Mouse (Mus musculus) urinary bladder, adult 2 months (tissue): Measurements from ENCODE around the gene Gm10775. TPM values are rescaled to one million over a fixed set of nuclear protein-coding genes. Genes with fewer than 3 reads are reported as not detected.

ENCODE experiments used
- DNase-seq: peaks from one replicate; pipeline ENCODE4 v3.0.0; 2022; ENCODE audit warnings: low spot score
- polyA plus RNA-seq: library from polyadenylated mRNA; depleted of rRNA; stranded (reverse); fragments of >200 nt; gene quantifications from 2 replicates; pipeline ENCODE4 v1.2.3, GENCODE M21; 2012; rRNA removed

Gene Gm10775
- 0.07 and 0.08 TPM in 2 replicates for polyA plus RNA-seq

DNA sequence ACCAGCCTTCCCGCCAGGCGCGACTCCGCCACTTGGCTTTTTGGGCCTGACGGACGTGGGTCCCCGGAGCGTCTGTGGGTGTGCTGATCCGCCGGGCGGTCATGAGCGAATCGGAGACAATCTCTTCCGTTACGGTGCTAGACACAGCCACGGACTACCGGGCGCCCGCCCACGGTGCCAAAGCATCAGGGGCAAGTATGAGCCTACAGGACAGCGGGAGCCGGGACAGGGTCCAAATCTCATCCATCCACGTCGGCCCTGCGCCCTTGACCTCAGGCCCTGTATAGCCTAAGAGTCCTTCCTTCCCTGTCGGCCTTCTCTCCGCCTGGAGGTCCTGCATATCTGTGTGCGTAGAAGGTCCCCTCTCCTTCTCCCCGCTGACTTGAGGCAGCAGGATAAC, at the start of gene Gm10775:
TSS of gene Gm10775 (plus strand) at position 301 of the 400 bp plus-strand sequence.
- no peak for DNase-seq

DNA sequence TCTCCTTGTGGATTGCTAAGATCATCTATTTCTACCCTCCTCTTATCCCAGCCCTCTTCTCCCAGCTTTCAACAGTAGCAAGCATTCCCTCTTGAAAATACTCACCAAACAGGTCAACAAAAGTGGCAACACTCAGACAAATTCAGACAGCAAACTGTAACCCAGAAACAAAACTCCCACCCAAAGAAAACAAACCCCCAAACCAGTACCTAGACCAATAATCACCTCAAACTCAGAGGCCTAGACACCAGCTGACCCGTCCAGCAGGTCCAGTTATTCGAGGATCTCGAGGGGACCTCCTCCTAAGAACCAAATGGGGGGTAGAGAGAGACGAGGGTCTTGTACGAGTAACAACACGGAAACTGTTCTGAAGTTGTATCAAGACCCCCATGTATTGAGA, 33.4 kb upstream of the Gm10775 start:
- no peak for DNase-seq

DNA sequence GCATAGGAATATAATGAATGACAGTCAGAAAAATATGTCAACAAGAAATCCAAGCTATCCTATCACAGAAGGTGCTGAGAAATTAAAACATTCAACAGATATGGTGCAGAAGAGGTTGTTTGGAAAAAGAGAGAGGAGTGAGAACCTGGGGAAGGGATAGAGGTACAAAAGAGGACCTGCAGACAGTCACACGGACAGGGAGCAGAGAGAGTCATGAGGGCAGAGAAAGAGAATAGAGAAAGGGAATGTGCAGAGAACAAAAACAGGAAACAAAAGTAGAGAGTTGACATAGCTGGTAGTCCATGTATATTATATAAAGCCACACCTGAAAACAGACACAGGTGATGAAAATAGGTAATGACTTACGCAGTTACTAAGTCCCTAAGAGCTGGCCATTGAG, 32.7 kb upstream of the Gm10775 start:
- DNase-seq = no peak

DNA sequence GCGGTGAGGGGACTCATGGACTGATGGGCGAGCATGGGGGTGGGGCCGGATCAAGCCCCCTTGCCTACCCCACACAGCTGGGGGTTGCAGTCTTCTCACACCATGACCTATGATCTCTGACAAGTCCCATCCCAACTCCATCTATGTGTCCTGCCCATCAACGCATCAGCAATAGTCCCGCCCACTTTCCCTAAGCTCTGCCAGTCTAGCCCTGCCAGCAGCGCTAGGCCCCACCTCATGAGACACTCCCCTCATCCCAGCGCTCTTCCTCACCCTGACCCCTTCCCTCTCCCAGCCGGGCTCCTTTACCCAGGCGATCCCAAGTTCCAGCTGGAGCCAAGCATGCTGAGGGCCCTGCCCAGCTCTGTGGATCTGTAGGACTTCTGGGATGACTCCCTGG, 22.1 kb upstream of the Gm10775 start:
- no peak for DNase-seq

DNA sequence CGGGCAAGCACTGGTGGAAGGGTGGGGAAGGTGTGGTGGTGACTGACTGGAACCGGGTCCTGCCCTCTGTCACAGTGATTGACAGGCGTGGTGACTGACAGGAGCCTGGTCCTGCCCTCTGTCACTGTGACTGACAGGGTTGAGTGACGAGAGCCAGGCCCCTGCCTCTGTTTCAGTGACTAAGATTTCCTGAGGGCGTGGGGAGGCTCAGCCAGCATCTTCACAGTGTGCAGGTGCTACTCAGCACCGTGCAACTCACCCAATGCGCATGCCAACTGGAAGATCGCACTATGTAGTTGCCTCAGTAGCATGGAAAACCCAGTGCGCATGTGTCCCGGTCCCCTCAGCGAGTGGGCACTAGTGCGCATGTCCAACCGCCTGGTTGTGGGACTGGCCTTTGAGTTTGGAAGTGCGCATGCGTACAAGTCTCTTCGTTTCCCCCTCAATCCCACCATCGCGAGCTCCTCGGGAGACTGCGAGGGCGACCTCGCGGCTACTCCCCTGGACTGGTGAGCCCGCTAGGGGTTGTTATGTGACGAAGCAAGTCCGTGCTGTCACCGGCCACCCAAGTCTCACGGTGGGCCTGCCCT, 18.7 kb upstream of the Gm10775 start:
- peak; percentile 88 for DNase-seq

DNA sequence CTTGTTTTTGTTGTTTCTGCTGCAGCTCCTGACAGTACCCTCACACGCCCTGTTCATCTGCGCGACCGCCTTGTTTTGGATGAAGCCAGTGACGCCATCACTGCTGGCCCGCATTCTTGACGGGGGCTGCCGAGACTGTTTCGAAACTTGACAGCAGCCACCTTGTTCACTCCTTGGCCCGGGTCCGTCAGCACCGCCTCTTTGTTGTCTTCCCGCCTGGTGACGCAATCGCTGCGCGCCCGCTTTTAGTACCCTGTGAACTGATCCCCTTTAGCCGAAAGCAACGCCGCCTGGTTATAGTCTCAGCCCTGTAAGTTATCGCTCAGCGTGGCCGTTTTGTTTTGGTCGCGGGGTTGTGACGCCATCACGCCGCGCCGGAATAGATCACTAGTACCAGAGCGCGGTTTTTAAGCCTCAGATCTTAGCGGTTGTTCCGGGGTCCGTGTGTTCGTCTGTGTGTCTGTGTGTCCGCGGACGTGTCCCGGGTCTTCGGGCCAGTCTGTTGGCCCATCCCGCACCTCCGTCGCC, 18.2 kb upstream of the Gm10775 start:
- DNase-seq = peak; percentile 94

DNA sequence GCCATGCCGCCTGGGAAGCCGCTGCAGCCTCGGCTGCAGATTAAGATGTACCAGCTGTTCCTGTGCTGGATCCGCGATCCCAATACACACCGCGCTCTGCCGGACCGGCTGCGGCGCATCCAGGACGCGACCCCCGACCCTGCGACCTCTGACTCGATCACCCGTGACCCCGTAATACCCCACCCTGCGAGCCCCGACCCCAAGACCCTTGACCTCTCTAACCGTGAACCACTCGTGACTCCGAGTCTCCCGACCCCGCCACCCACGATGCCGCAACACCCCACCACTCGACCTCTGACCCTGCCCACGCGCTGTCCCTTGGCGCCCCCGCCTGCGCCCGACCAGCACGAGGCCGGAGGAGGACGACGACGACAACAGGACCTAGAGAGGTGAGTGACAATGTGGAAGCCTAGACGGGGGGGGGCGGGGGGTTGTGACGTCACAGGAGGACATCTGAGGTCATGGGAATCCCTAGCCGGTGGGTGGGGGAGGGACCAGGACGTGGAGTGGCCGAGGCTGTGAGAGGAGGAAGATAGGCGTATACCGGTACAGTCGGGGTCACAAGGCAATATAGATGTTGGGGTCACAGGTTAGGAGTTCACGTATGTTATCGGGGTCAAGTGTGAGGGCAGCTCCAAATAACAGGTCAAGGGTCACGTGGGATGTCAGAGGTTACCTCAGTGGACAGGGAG, 17.6 kb upstream of the Gm10775 start:
- DNase-seq = no peak

DNA sequence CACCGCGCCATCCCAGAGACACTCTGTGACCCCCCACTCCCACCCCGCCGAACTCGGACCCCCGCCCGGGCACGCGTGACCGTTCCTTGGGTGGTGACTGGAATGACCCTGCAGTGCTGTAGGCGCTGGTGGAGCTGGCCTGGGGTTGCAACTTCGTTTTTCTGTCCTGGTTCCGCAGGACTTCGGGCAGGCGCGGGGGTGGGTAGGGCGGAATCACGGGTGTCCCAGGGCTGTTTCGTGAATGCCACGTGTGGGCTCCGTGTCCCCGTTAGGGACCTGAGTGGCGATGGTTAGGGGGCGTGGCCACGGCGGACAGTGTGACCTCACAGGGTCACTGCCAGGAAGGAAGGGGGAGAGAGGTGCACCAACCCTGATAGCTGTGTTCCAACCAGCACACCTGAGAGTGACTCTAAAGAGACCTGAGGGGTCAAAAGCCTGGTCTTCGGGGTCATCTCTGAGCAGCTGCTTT, 17.0 kb upstream of the Gm10775 start:
- no peak for DNase-seq

DNA sequence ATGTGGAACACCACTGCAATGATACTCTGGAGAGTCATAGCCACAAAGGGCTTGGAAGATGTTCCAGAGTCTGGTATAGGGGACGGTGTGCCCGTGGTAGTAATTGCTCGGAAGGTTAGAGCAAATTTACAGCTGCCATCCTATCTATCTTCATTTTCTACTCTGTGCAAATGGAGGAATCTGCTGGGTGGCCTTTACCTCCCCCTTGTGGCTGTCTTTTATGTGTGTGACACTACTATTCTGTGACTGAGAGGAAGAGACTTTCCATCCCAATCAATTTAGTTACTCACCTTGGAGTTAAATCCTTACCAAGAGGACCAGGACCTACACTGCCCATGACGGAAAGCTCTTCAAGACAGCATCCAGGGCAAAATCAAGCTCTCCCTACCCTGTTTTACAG, 16.1 kb upstream of the Gm10775 start:
- no peak for DNase-seq

DNA sequence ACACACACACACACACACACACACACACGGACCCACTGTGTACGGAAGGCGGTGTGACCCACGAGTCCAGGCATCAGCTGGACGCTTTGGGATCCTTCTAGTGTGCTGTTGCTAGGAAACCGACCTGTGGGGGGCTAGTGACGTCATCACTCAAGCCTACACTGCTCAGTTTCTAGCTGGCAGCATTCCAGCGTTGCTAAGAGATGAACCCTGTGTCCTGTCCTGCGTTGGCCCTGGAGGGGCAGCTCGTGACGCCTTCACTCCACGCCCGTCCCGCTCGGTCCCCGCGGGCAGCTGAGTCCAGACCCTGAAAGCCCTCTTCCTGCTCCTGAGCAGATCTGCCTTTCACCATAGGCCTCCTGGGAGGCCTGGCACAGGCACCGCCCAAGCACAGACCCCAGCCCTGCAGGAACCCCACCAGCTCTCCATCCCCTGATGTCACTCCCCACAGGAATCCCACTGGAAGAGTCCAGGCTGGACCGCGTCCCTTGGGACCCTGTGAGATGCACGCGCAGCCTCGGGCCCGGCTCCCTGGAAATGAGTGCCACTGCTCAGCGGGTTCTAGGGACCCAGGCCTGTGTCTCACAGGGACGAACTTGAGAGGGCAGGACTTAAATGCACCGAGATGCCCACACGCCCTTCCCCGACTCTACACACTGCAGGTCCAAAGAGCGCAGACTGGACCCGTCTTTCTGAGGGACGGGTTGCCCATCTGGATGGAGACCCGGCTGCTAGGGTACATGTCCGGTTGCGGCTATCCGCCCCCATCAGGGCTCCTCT, 974 bp upstream of the Gm10775 start:
- no peak for DNase-seq

DNA sequence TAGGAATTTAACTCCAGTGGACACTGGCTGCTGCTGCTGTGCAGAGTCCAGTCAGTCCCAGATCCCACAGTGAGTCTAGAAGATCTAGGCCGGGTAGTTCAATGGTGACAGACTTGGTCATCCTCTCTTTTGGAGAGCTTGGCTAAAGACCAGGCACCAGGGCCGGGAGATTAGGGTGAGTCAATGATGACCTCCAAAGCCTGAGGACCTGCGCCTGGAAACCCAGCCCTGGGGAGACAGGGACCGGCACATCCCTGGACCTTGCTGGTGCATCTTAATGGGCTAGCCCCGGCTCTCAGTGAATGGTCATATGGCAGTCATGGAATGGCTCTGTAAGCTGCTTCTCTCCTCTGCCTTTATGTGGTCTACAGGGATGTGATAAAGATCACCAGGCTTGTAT, 2.7 kb downstream of the Gm10775 start:
- DNase-seq = no peak

DNA sequence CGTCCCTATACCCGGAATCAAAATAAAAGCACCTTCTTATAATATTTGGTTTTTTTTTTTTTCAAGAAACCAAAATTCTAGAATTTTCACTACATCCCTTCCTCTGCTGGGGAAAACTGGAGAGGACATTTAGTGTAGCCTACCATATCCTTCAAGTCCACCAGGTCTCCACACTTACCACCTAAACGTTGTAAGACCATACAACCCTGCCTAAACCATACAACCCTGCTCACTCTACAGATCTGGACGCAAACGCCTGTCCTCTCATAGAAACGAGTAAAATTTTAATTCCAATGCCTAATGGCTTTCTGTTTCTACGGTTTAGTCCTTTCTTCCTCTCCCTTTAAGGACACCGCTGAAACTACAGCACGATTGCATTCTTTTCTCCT, 18.6 kb downstream of the Gm10775 start:
- DNase-seq = no peak

DNA sequence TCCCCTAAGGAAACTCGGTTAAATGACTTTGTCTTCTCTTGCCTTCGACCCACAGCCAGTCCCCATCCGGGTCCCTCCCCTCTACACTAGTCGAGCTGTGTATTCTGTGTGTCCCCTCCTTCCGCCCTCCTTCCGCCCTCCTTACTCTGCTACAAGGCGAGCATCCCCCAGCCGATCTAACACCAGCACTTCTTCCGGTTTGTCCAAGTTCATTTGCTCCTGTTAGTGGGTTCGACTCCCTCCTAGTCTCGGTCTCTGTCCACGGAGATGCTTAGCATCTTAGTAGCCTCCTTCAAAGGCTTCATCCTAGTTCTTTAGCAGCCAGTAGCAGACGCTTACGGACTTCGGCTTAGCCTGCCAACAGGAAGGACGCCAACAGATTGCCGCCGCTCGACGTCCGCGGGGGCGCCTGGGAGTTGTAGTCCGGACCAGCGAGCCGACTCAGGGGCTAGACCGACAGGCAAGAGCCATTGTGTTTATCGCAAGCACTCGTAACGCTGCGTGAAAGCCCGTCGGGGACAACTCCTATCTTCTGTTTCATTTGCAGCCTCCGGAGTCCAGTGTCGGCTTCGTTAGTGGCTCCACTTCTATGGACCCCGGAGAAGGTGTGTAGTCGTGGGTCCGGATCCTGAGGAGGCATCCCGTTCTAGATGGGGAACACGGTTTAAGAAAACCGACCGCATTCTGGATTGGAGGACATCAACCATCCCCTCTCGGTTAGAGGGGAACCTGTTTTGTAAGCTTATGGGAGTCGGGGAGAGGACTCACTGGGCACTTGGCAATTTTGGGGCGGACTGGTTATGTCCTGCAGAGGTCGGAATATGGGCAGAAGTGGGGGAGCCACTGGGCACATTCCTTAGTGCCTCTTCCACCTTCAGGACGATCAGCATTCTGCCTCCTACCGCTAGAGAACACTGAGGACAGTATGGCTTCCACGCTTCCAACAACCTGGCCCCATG, 19.3 kb downstream of the Gm10775 start, which contains the start of gene Zfp369:
TSS of gene Zfp369 (plus strand) at position 432 of the 959 bp plus-strand sequence.
- peak; percentile 81 for DNase-seq

DNA sequence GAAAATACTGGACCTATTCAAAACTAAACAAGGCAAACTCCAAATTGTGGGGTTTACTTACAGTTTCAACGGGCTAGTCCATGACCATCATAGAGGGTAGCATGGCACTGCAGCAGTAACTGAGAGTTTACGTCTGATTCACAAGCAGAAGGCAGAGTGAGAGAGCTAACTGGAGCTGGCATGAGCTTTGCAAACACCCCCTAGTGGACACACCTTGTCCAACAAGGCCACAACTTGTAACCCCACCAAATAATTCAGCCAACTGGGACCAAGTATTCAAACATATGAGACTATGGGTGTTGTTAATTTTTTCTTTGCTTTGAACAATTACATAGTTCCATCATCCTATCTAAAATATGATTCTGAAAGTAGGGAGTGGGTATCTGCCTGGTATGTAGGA, 27.4 kb downstream of the Gm10775 start:
- DNase-seq = no peak

DNA sequence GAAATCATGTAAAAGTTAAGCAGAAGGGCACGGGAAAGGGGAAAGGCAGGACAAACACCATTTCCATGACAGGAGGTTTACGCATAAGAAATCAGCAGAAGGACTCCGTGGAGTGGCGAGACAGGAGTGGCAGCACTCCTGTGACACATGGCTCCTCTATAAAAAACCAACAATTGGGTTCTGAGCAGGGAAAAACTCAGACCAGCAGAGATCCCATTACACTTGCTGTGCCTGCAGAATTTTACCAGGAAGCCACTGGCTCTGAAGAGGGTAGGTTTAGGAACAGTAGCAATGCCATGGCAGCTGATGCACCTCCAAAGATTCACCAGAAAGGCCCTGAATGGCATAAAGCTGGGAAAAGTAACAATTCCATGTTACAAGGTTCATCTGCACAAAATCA, 37.0 kb downstream of the Gm10775 start:
- DNase-seq = no peak

Other genes starting within 250 kb of the Gm10775 start
- not detected in 2 replicates for gene Spata31d1c, start 226.5 kb upstream of the Gm10775 start, polyA plus RNA-seq
- gene Prss47, start 206.8 kb upstream of the Gm10775 start, polyA plus RNA-seq = not detected in 2 replicates
- gene Mfsd14b, start 146.6 kb upstream of the Gm10775 start, polyA plus RNA-seq = 24.6 and 26.8 TPM in 2 replicates
- not detected in 2 replicates for gene Olfr465-ps1, start 121.5 kb upstream of the Gm10775 start, polyA plus RNA-seq
- not detected in 2 replicates for gene Olfr466, start 109.3 kb upstream of the Gm10775 start, polyA plus RNA-seq
- gene Nlrp4f, start 53.6 kb upstream of the Gm10775 start, polyA plus RNA-seq = 0.14 and 0.18 TPM in 2 replicates
- gene Zfp369, start 19.3 kb downstream of the Gm10775 start, polyA plus RNA-seq = 27.5 and 34.2 TPM in 2 replicates